Mouse (Mus musculus): Measurements from ENCODE around the gene Lrrc19. TPM values are rescaled to one million over a fixed set of nuclear protein-coding genes. Genes with fewer than 3 reads are reported as not detected.

The Lrrc19 gene
- polyA plus RNA-seq, 1 experiment from 2014 or later: 1.1 TPM

DNA sequence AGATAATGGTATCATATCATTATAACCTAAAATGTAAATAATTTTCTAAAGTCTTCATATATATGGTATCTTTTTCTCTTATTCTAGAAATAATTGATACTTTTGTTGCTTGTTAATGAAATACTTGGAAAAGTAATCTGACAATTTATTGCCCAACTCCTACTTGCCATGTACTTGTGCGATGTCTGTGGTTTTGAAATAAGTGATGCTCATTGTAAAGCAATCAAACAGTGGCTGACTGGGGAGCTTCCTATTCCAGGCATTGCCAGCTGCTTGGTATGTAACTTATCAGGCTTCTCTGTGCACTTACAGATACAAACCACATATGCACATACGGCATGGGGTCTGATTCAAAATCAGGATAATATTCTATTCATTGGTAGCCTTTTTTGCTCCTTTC is 29.9 kb downstream of the Lrrc19 start:
- Histone ChIP-seq H3K27me3 (no peaks in the 10 kb centered on the region), H3K4me3 (no peak overlapping the region), H3K4me1 (peaks cover 10% of the 10 kb centered on the region; the same call in 1 of the 2 replicates), H3K4me2 (replicated peaks) (no peak overlapping the region), H3K9me3 (no peaks in the 10 kb centered on the region), H3K9ac (replicated peaks) (no peak overlapping the region), H3K27ac (replicated peaks) (no peak overlapping the region), H3K36me3 (peaks cover 14% of the 10 kb centered on the region)
- 78% methylated on average over 2 of the region's 2 CpGs for WGBS
- ATAC-seq (ENCODE audit: low FRiP score, low read depth): no peak

DNA sequence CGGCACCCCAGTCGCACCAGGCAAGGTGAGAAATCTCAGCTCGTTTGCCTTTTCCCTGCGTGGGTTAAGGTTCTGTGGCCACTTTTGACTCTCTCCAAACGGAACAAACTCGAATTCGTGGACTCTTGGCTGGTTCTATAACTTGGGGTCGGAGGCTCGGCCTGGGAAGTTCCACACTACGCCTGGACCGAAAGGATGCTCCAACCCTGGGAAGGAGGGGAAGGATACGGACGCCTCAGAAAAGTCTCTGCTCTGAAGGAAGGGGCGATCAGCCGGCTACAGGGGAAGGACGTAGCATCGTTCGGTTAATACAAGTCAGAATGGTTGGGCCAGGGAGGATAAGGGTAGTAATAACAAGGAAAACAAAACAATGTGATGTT is 35.3 kb downstream of the Lrrc19 start:
- Histone ChIP-seq H3K9me3 (no peaks in the 10 kb centered on the region), H3K4me3 (peak overlapping the region; percentile 65), H3K9ac (replicated peaks) (peak overlapping the region; percentile 76), H3K4me1 (peaks cover 12% of the 10 kb centered on the region; the same call in 1 of the 2 replicates), H3K27ac (replicated peaks) (peak overlapping the region; percentile 82), H3K27me3 (no peaks in the 10 kb centered on the region), H3K4me2 (replicated peaks) (peak overlapping the region; percentile 67), H3K36me3 (peaks cover 2% of the 10 kb centered on the region; the same call in 1 of the 2 replicates)
- ATAC-seq (ENCODE audit: low FRiP score, low read depth): peak; percentile 78
- WGBS: under 1% methylated on average over 18 of the region's 18 CpGs

DNA sequence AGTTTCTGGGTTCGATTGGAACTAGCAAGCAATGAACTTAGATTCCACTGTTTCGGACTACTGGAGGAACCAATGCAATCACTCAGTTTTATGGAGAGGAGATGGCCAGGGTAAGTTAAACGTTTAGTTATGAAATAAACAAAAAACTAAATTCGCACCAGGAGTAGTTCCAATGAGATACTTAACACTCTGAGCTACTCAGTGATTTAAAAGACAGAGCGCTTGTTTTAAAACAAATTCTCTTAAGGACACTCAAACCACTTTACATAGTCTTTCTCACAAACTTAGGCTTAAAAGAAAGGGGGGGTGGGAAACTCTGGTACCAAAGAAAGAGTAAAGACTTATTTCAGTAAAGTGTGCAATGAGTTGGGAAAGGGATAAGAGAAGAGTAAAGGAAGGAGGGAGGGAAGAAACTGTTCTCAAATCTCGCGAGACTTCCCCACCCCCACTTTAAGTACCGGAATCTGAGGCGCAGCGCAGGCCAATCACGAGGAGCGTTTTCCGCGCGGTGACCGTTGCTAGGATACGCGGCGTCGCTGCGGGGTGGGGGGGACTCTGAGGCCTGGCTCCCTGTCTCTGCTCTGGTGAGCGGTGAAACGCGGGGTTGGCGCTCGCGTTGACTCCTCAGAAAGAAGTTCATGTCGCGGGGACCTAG is 35.8 kb downstream of the Lrrc19 start, which contains the start of gene Ift74:
Gene Ift74 (plus strand): TSS at position 520 of the 655 bp plus-strand sequence.
- no peaks in the 10 kb centered on the region for H3K27me3 ChIP-seq
- peak; percentile 99 for ATAC-seq (ENCODE audit: low FRiP score, low read depth)
- peak within 1 kb of the TSS; percentile 82 for H3K27ac ChIP-seq (replicated peaks)
- H3K9ac ChIP-seq (replicated peaks): peak within 1 kb of the TSS; percentile 76
- H3K9me3 ChIP-seq: no peaks in the 10 kb centered on the region
- H3K4me2 ChIP-seq (replicated peaks): peak within 1 kb of the TSS; percentile 67
- peaks cover 12% of the 10 kb centered on the region; the same call in 1 of the 2 replicates for H3K4me1 ChIP-seq
- H3K36me3 ChIP-seq: peaks cover 2% of the 10 kb centered on the region; the same call in 1 of the 2 replicates
- H3K4me3 ChIP-seq: peak within 1 kb of the TSS; percentile 65
- WGBS: 2% methylated on average over 29 of the region's 29 CpGs

GRCm38 (mm10) chr4:94610339-94610738 is 39.6 kb downstream of the Lrrc19 start:
- H3K36me3 ChIP-seq: no peaks in the 10 kb centered on the region
- H3K9ac ChIP-seq (replicated peaks): no peak overlapping the region
- H3K27me3 ChIP-seq: no peaks in the 10 kb centered on the region
- no peak overlapping the region for H3K4me3 ChIP-seq
- H3K4me1 ChIP-seq: peaks cover 3% of the 10 kb centered on the region; the same call in 1 of the 2 replicates
- ATAC-seq (ENCODE audit: low FRiP score, low read depth): no peak
- H3K4me2 ChIP-seq (replicated peaks): no peak overlapping the region
- no peaks in the 10 kb centered on the region for H3K9me3 ChIP-seq
- WGBS: 81% methylated on average over 3 of the region's 3 CpGs
- H3K27ac ChIP-seq (replicated peaks): no peak overlapping the region

GRCm38 (mm10) chr4:94605591-94605990 is 44.4 kb downstream of the Lrrc19 start:
- Histone ChIP-seq H3K4me3 (no peak overlapping the region), H3K4me2 (replicated peaks) (no peak overlapping the region), H3K9ac (replicated peaks) (no peak overlapping the region), H3K27me3 (no peaks in the 10 kb centered on the region), H3K9me3 (no peaks in the 10 kb centered on the region), H3K36me3 (no peaks in the 10 kb centered on the region), H3K4me1 (peaks cover 23% of the 10 kb centered on the region), H3K27ac (replicated peaks) (no peak overlapping the region)
- ATAC-seq (ENCODE audit: low FRiP score, low read depth): no peak
- 86% methylated on average over 2 of the region's 2 CpGs for WGBS

DNA sequence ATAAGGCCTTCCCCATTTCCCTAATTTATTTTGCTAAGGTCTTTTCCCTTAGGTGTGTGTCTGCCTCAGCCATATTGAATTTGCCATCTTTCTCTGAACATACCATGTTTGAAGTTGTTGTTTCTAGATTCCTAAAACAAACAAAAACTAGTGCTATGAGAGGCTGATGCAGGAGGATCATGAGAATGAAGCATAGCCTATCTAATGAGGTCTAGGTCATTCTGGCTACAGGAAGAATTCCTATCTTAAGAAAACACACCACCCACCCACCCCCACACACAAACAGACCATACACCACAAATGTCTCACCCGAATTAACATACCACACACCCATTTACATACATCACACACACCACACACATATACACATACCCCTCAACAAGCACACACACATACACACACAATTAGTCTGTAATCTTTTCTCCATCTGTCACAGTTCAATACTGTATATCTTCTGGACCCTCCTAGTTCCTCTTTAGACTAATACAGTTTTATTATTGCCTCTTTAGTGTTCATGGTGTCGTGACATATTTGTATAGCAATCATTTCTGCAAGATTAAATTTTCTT is 45.4 kb downstream of the Lrrc19 start:
- no peaks in the 10 kb centered on the region for H3K9me3 ChIP-seq
- 0 out of 2 replicates have a peak overlapping the region, but pooled peaks have one; percentile 95 for H3K4me3 ChIP-seq
- no peak overlapping the region for H3K4me2 ChIP-seq (replicated peaks)
- no peak overlapping the region for H3K9ac ChIP-seq (replicated peaks)
- no peak for ATAC-seq (ENCODE audit: low FRiP score, low read depth)
- H3K36me3 ChIP-seq: no peaks in the 10 kb centered on the region
- 90% methylated on average over 2 of the region's 2 CpGs for WGBS
- no peak overlapping the region for H3K27ac ChIP-seq (replicated peaks)
- H3K27me3 ChIP-seq: no peaks in the 10 kb centered on the region
- peaks cover 23% of the 10 kb centered on the region for H3K4me1 ChIP-seq

DNA sequence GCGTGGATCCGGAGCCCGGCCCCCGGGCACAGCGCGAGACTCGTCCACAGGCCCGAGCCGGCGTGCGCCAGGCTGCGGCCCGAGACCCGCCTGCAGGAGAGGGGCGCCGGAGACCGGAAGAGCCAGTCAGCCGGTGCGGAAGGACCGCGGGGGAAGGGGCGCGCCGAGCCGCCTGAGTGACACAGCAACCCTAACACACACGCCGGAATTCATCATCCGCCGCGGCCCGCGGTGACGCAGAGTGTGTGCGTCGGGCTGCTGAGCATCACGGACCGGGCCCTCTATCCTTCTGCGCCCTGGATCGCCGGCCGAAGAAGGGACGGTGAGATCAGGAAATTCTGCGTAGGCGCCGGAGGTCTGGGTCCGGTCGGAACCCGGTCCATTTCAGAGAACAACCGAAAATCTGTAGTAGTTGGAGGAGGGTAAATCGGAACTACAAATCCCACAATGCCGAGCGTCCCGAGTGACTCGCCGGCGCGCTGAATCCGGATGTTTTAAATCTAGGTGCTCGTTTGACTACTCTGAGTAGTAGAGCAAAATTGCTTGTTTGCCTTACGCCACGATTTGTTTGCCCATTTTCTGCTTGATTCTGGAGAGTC is 46.8 kb downstream of the Lrrc19 start, which contains the start of gene Plaa:
Gene Plaa (minus strand): TSS at position 214 of the 599 bp plus-strand sequence.
- H3K9me3 ChIP-seq: no peaks in the 10 kb centered on the region
- H3K9ac ChIP-seq (replicated peaks): peak within 1 kb of the TSS; percentile 93
- no peaks in the 10 kb centered on the region for H3K27me3 ChIP-seq
- peak within 1 kb of the TSS; percentile 91 for H3K27ac ChIP-seq (replicated peaks)
- H3K4me1 ChIP-seq: peaks cover 23% of the 10 kb centered on the region
- ATAC-seq (ENCODE audit: low FRiP score, low read depth): peak; percentile 99
- WGBS: under 1% methylated on average over 61 of the region's 61 CpGs
- no peaks in the 10 kb centered on the region for H3K36me3 ChIP-seq
- peak within 1 kb of the TSS; percentile 95 for H3K4me3 ChIP-seq
- H3K4me2 ChIP-seq (replicated peaks): peak within 1 kb of the TSS; percentile 79

GRCm38 (mm10) chr4:94602496-94603030 is 47.4 kb downstream of the Lrrc19 start:
- Histone ChIP-seq H3K27ac (replicated peaks) (peak overlapping the region; percentile 91), H3K4me3 (peak overlapping the region; percentile 95), H3K4me2 (replicated peaks) (peak overlapping the region; percentile 59), H3K9ac (replicated peaks) (peak overlapping the region; percentile 93), H3K4me1 (peaks cover 23% of the 10 kb centered on the region), H3K9me3 (no peaks in the 10 kb centered on the region), H3K27me3 (no peaks in the 10 kb centered on the region), H3K36me3 (no peaks in the 10 kb centered on the region)
- WGBS: under 1% methylated on average over 32 of the region's 33 CpGs
- peak; percentile 87; the same call in 1 of the 2 replicates for ATAC-seq (ENCODE audit: low FRiP score, low read depth)

DNA sequence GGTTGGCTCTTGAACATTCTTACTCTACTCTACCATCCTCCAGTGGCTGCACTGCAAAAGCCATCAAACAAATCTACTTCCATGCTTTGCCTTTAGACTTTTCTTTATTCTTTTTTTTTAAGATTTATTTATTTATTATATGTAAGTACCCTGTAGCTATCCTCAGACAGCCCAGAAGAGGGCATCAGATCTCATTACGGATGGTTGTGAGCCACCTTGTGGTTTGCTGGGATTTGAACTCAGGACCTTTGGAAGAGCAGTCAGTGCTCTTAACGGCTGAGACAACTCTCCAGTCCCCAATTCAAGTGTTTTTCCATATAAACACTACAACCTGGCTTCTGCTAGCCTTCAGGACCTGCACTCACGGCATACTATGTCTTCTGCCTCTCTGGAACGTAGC is 48.5 kb downstream of the Lrrc19 start:
- Histone ChIP-seq H3K9me3 (no peaks in the 10 kb centered on the region), H3K27me3 (no peaks in the 10 kb centered on the region), H3K36me3 (no peaks in the 10 kb centered on the region), H3K4me2 (replicated peaks) (peak overlapping the region; percentile 59), H3K27ac (replicated peaks) (no peak overlapping the region), H3K4me3 (0 out of 2 replicates have a peak overlapping the region, but pooled peaks have one; percentile 95), H3K4me1 (peaks cover 23% of the 10 kb centered on the region), H3K9ac (replicated peaks) (no peak overlapping the region)
- WGBS: 85% methylated on average over 4 of the region's 4 CpGs
- ATAC-seq (ENCODE audit: low FRiP score, low read depth): no peak

DNA sequence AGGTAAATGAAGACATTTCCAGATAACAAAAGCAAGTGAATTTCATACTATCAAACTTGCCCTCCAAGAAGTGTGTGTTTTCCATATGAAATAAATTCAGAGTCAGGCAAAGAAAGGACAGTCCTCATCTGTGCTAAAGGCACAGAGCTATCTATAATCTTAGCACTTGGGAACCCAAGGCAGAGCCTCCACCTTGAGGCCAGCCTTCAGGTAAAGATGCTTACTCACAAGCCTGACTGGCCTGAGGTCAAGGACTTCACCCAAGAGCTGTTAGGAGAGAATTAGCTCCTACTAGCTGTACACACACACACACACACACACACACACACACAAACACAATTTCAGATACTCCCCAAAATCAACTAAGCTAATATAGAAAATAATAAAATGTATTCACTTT is 57.2 kb downstream of the Lrrc19 start:
- Histone ChIP-seq H3K27ac (replicated peaks) (no peak overlapping the region), H3K9me3 (no peaks in the 10 kb centered on the region), H3K27me3 (no peaks in the 10 kb centered on the region), H3K4me2 (replicated peaks) (no peak overlapping the region), H3K4me1 (no peaks in the 10 kb centered on the region), H3K4me3 (no peak overlapping the region), H3K36me3 (no peaks in the 10 kb centered on the region), H3K9ac (replicated peaks) (no peak overlapping the region)
- no peak for ATAC-seq (ENCODE audit: low FRiP score, low read depth)

- ATAC-seq (ENCODE audit: low FRiP score, low read depth): no peak
- Histone ChIP-seq H3K4me1 (no peaks in the 10 kb centered on the region), H3K9ac (replicated peaks) (no peak overlapping the region), H3K9me3 (no peaks in the 10 kb centered on the region), H3K36me3 (no peaks in the 10 kb centered on the region), H3K27ac (replicated peaks) (no peak overlapping the region), H3K27me3 (no peaks in the 10 kb centered on the region), H3K4me3 (no peak overlapping the region), H3K4me2 (replicated peaks) (no peak overlapping the region)
- WGBS: 85% methylated on average over 4 of the region's 4 CpGs
Observed at GRCm38 (mm10) chr4:94591765-94592381, 58.1 kb downstream of the Lrrc19 start.

Data from midbrain, embryonic 12.5 days (tissue).